Mouse (Mus musculus) gastrocnemius, postnatal 10 days (tissue): Measurements from ENCODE around the gene Gp5. TPM values are rescaled to one million over a fixed set of nuclear protein-coding genes. Genes with fewer than 3 reads are reported as not detected.

Experiments used
- DNase-seq: peaks from one replicate; pipeline ENCODE4 v3.0.0; 2021; ENCODE audit warnings: mixed read lengths
- total RNA-seq, 2 experiments: library from RNA; stranded (reverse); gene quantifications; 2 replicates each; pipeline ENCODE4 v1.2.3; 2021

Gene Gp5
- total RNA-seq, 2 experiments from 2014 or later: 0.16 to 0.56 TPM

GRCm38 (mm10) chr16:30278406-30278805 is 32.2 kb downstream of the Gp5 start:
- no peak for DNase-seq

GRCm38 (mm10) chr16:30275558-30276340 is 34.8 kb downstream of the Gp5 start:
- DNase-seq: no peak

- DNase-seq: no peak
Measured at GRCm38 (mm10) chr16:30273065-30273464, 37.5 kb downstream of the Gp5 start.

- DNase-seq: no peak
Measured at GRCm38 (mm10) chr16:30271941-30272595, 38.5 kb downstream of the Gp5 start.

GRCm38 (mm10) chr16:30271223-30271761 is 39.3 kb downstream of the Gp5 start:
- DNase-seq: no peak

- DNase-seq: no peak
Measured at GRCm38 (mm10) chr16:30267359-30267758, 43.2 kb downstream of the Gp5 start, which contains the start of gene Cpn2. TSS of gene Cpn2 (minus strand) at chr16:30267499.

- DNase-seq: no peak
Measured at GRCm38 (mm10) chr16:30266561-30266960, 44.0 kb downstream of the Gp5 start.

- no peak for DNase-seq
Measured at GRCm38 (mm10) chr16:30265611-30266010, 45.0 kb downstream of the Gp5 start.

GRCm38 (mm10) chr16:30263156-30263555 is 47.4 kb downstream of the Gp5 start:
- DNase-seq: no peak

GRCm38 (mm10) chr16:30262664-30263063 is 47.9 kb downstream of the Gp5 start:
- peak; percentile 79 for DNase-seq

- no peak for DNase-seq
Measured at GRCm38 (mm10) chr16:30262157-30262556, 48.4 kb downstream of the Gp5 start.

GRCm38 (mm10) chr16:30261341-30261740 is 49.2 kb downstream of the Gp5 start:
- no peak for DNase-seq

- no peak for DNase-seq
Measured at GRCm38 (mm10) chr16:30260012-30260635, 50.5 kb downstream of the Gp5 start.

GRCm38 (mm10) chr16:30259444-30259843 is 51.1 kb downstream of the Gp5 start:
- DNase-seq: no peak

- DNase-seq: no peak
Measured at GRCm38 (mm10) chr16:30258441-30258840, 52.1 kb downstream of the Gp5 start.

- DNase-seq: no peak
Measured at GRCm38 (mm10) chr16:30257718-30258117, 52.9 kb downstream of the Gp5 start.

Other genes starting within 250 kb of the Gp5 start
- gene Hes1, start 246.4 kb downstream of the Gp5 start, total RNA-seq: 10 to 100 TPM; 19.1 to 24.6 TPM
- gene Cpn2, start 43.3 kb downstream of the Gp5 start, total RNA-seq: under 1 TPM in 1 of 2 experiments, not detected in 1; 0.11 TPM
- 1 to 10 TPM in 1 of 2 experiments, under 1 TPM in 1; 0.80 to 2.0 TPM for gene Lrrc15, start 27.5 kb downstream of the Gp5 start, total RNA-seq
- gene Atp13a3, start 95.2 kb upstream of the Gp5 start, total RNA-seq: 100 to 1,000 TPM; 109 to 112 TPM
- gene Tmem44, start 240.1 kb upstream of the Gp5 start, total RNA-seq: 1 to 10 TPM; 5.3 to 8.7 TPM